Mouse (Mus musculus): ENCODE data around the gene Lonp2. TPM values are rescaled to one million over a fixed set of nuclear protein-coding genes. Genes with fewer than 3 reads are reported as not detected.

The Lonp2 gene
- polyA plus RNA-seq, 1 experiment from 2014 or later: 76.8 TPM

GRCm38 (mm10) chr8:86586642-86587041 lies 37.2 kb upstream of the Lonp2 start:
- no peak overlapping the region for H3K4me2 ChIP-seq
- H3K27me3 ChIP-seq (ENCODE audit: control insufficient read depth, insufficient read depth, low read length): no peaks in the 10 kb centered on the region
- DNase-seq (ENCODE audit: low spot score, missing footprints): no peak
- H3K9me3 ChIP-seq (ENCODE audit: control insufficient read depth, low read length): no peaks in the 10 kb centered on the region
- 58% methylated on average over 6 of the region's 6 CpGs for WGBS
- ATAC-seq (ENCODE audit: low FRiP score): no peak
- no peak overlapping the region for H3K9ac ChIP-seq (ENCODE audit: low read length)
- no peak overlapping the region for H3K4me3 ChIP-seq (ENCODE audit: low read depth, low read length)
- no peak overlapping the region for H3K27ac ChIP-seq (ENCODE audit: low read depth, low read length)
- H3K36me3 ChIP-seq (ENCODE audit: control insufficient read depth, insufficient read depth, low read length): no peaks in the 10 kb centered on the region
- no peaks in the 10 kb centered on the region for H3K4me1 ChIP-seq (ENCODE audit: control insufficient read depth, insufficient read depth, low read length)

GRCm38 (mm10) chr8:86588338-86588737 lies 35.5 kb upstream of the Lonp2 start:
- DNase-seq (ENCODE audit: low spot score, missing footprints) (no peak), ATAC-seq (ENCODE audit: low FRiP score) (no peak)
- H3K4me2 ChIP-seq: no peak overlapping the region
- H3K27me3 ChIP-seq (ENCODE audit: control insufficient read depth, insufficient read depth, low read length): no peaks in the 10 kb centered on the region
- H3K27ac ChIP-seq (ENCODE audit: low read depth, low read length): no peak overlapping the region
- H3K4me1 ChIP-seq (ENCODE audit: control insufficient read depth, insufficient read depth, low read length): no peaks in the 10 kb centered on the region
- H3K4me3 ChIP-seq (ENCODE audit: low read depth, low read length): no peak overlapping the region
- no peaks in the 10 kb centered on the region for H3K36me3 ChIP-seq (ENCODE audit: control insufficient read depth, insufficient read depth, low read length)
- no peaks in the 10 kb centered on the region for H3K9me3 ChIP-seq (ENCODE audit: control insufficient read depth, low read length)
- WGBS: 94% methylated on average over 5 of the region's 5 CpGs
- no peak overlapping the region for H3K9ac ChIP-seq (ENCODE audit: low read length)

- no peak overlapping the region for H3K9ac ChIP-seq (ENCODE audit: low read length)
- no peak overlapping the region for H3K4me2 ChIP-seq
- WGBS: 71% methylated on average over 10 of the region's 10 CpGs
- H3K9me3 ChIP-seq (ENCODE audit: control insufficient read depth, low read length): no peaks in the 10 kb centered on the region
- no peaks in the 10 kb centered on the region for H3K4me1 ChIP-seq (ENCODE audit: control insufficient read depth, insufficient read depth, low read length)
- ATAC-seq (ENCODE audit: low FRiP score): no peak
- H3K36me3 ChIP-seq (ENCODE audit: control insufficient read depth, insufficient read depth, low read length): no peaks in the 10 kb centered on the region
- no peak overlapping the region for H3K27ac ChIP-seq (ENCODE audit: low read depth, low read length)
- DNase-seq (ENCODE audit: low spot score, missing footprints): no peak
- no peaks in the 10 kb centered on the region for H3K27me3 ChIP-seq (ENCODE audit: control insufficient read depth, insufficient read depth, low read length)
- no peak overlapping the region for H3K4me3 ChIP-seq (ENCODE audit: low read depth, low read length)
Measured at GRCm38 (mm10) chr8:86593099-86593498, 30.7 kb upstream of the Lonp2 start.

GRCm38 (mm10) chr8:86594159-86594796 lies 29.6 kb upstream of the Lonp2 start:
- WGBS: 83% methylated on average over 3 of the region's 3 CpGs
- no peaks in the 10 kb centered on the region for H3K9me3 ChIP-seq (ENCODE audit: control insufficient read depth, low read length)
- no peak overlapping the region for H3K4me2 ChIP-seq
- H3K36me3 ChIP-seq (ENCODE audit: control insufficient read depth, insufficient read depth, low read length): no peaks in the 10 kb centered on the region
- H3K27me3 ChIP-seq (ENCODE audit: control insufficient read depth, insufficient read depth, low read length): no peaks in the 10 kb centered on the region
- H3K4me3 ChIP-seq (ENCODE audit: low read depth, low read length): no peak overlapping the region
- no peak overlapping the region for H3K27ac ChIP-seq (ENCODE audit: low read depth, low read length)
- H3K9ac ChIP-seq (ENCODE audit: low read length): no peak overlapping the region
- no peaks in the 10 kb centered on the region for H3K4me1 ChIP-seq (ENCODE audit: control insufficient read depth, insufficient read depth, low read length)
- no peak for ATAC-seq (ENCODE audit: low FRiP score)
- DNase-seq (ENCODE audit: low spot score, missing footprints): no peak

- 90% methylated on average over 5 of the region's 5 CpGs for WGBS
- DNase-seq (ENCODE audit: low spot score, missing footprints) (no peak), ATAC-seq (ENCODE audit: low FRiP score) (no peak)
- Histone ChIP-seq H3K9ac (ENCODE audit: low read length) (no peak overlapping the region), H3K9me3 (ENCODE audit: control insufficient read depth, low read length) (no peaks in the 10 kb centered on the region), H3K4me2 (no peak overlapping the region), H3K4me1 (ENCODE audit: control insufficient read depth, insufficient read depth, low read length) (no peaks in the 10 kb centered on the region), H3K27me3 (ENCODE audit: control insufficient read depth, insufficient read depth, low read length) (no peaks in the 10 kb centered on the region), H3K36me3 (ENCODE audit: control insufficient read depth, insufficient read depth, low read length) (no peaks in the 10 kb centered on the region), H3K4me3 (ENCODE audit: low read depth, low read length) (no peak overlapping the region), H3K27ac (ENCODE audit: low read depth, low read length) (no peak overlapping the region)
Measured at GRCm38 (mm10) chr8:86595671-86596070, 28.2 kb upstream of the Lonp2 start.

GRCm38 (mm10) chr8:86597681-86598080 lies 26.2 kb upstream of the Lonp2 start:
- no peak overlapping the region for H3K27ac ChIP-seq (ENCODE audit: low read depth, low read length)
- H3K4me2 ChIP-seq: no peak overlapping the region
- 89% methylated on average over 7 of the region's 7 CpGs for WGBS
- no peaks in the 10 kb centered on the region for H3K4me1 ChIP-seq (ENCODE audit: control insufficient read depth, insufficient read depth, low read length)
- H3K27me3 ChIP-seq (ENCODE audit: control insufficient read depth, insufficient read depth, low read length): no peaks in the 10 kb centered on the region
- ATAC-seq (ENCODE audit: low FRiP score) (no peak), DNase-seq (ENCODE audit: low spot score, missing footprints) (no peak)
- H3K4me3 ChIP-seq (ENCODE audit: low read depth, low read length): no peak overlapping the region
- no peaks in the 10 kb centered on the region for H3K9me3 ChIP-seq (ENCODE audit: control insufficient read depth, low read length)
- H3K36me3 ChIP-seq (ENCODE audit: control insufficient read depth, insufficient read depth, low read length): no peaks in the 10 kb centered on the region
- H3K9ac ChIP-seq (ENCODE audit: low read length): no peak overlapping the region

GRCm38 (mm10) chr8:86599299-86599698 lies 24.5 kb upstream of the Lonp2 start:
- H3K27ac ChIP-seq (ENCODE audit: low read depth, low read length): no peak overlapping the region
- ATAC-seq (ENCODE audit: low FRiP score) (no peak), DNase-seq (ENCODE audit: low spot score, missing footprints) (no peak)
- H3K9ac ChIP-seq (ENCODE audit: low read length): no peak overlapping the region
- no peaks in the 10 kb centered on the region for H3K4me1 ChIP-seq (ENCODE audit: control insufficient read depth, insufficient read depth, low read length)
- no peak overlapping the region for H3K4me2 ChIP-seq
- no peak overlapping the region for H3K4me3 ChIP-seq (ENCODE audit: low read depth, low read length)
- 89% methylated on average over 6 of the region's 6 CpGs for WGBS
- no peaks in the 10 kb centered on the region for H3K36me3 ChIP-seq (ENCODE audit: control insufficient read depth, insufficient read depth, low read length)
- H3K9me3 ChIP-seq (ENCODE audit: control insufficient read depth, low read length): no peaks in the 10 kb centered on the region
- no peaks in the 10 kb centered on the region for H3K27me3 ChIP-seq (ENCODE audit: control insufficient read depth, insufficient read depth, low read length)

- Histone ChIP-seq H3K4me3 (ENCODE audit: low read depth, low read length) (no peak overlapping the region), H3K9ac (ENCODE audit: low read length) (no peak overlapping the region), H3K27me3 (ENCODE audit: control insufficient read depth, insufficient read depth, low read length) (no peaks in the 10 kb centered on the region), H3K9me3 (ENCODE audit: control insufficient read depth, low read length) (no peaks in the 10 kb centered on the region), H3K4me1 (ENCODE audit: control insufficient read depth, insufficient read depth, low read length) (no peaks in the 10 kb centered on the region), H3K27ac (ENCODE audit: low read depth, low read length) (no peak overlapping the region), H3K36me3 (ENCODE audit: control insufficient read depth, insufficient read depth, low read length) (no peaks in the 10 kb centered on the region), H3K4me2 (no peak overlapping the region)
- no peak for ATAC-seq (ENCODE audit: low FRiP score)
- 82% methylated on average over 3 of the region's 3 CpGs for WGBS
- no peak for DNase-seq (ENCODE audit: low spot score, missing footprints)
Measured at GRCm38 (mm10) chr8:86600311-86600710, 23.5 kb upstream of the Lonp2 start.

- no peak for ATAC-seq (ENCODE audit: low FRiP score)
- Histone ChIP-seq H3K27ac (ENCODE audit: low read depth, low read length) (no peak overlapping the region), H3K9ac (ENCODE audit: low read length) (no peak overlapping the region), H3K27me3 (ENCODE audit: control insufficient read depth, insufficient read depth, low read length) (no peaks in the 10 kb centered on the region), H3K4me2 (no peak overlapping the region), H3K36me3 (ENCODE audit: control insufficient read depth, insufficient read depth, low read length) (no peaks in the 10 kb centered on the region), H3K4me3 (ENCODE audit: low read depth, low read length) (no peak overlapping the region), H3K9me3 (ENCODE audit: control insufficient read depth, low read length) (no peaks in the 10 kb centered on the region), H3K4me1 (ENCODE audit: control insufficient read depth, insufficient read depth, low read length) (no peaks in the 10 kb centered on the region)
- WGBS: 68% methylated on average over 2 of the region's 2 CpGs
- no peak for DNase-seq (ENCODE audit: low spot score, missing footprints)
Measured at GRCm38 (mm10) chr8:86603174-86603573, 20.7 kb upstream of the Lonp2 start.
